Mouse (Mus musculus) forebrain, embryonic 11.5 days (tissue): ENCODE data around the gene Mrto4. TPM values are rescaled to one million over a fixed set of nuclear protein-coding genes. Genes with fewer than 3 reads are reported as not detected.
A peak's percentile ranks its signal among the peaks of the same experiment; 100 is the strongest.

ENCODE experiments used
- microRNA-seq: library from miRNA; unstranded; fragments of <30 nt; microRNA quantifications from one replicate; pipeline ENCODE4, GENCODE M21; 2016; ENCODE audit not compliant: insufficient number of aligned reads
- polyA plus RNA-seq: library from polyadenylated mRNA; unstranded; fragments of >200 nt; fragmentation: Nextera tagmentation; extraction: Ambion mirVana; gene quantifications from 2 replicates; pipeline ENCODE4 v1.2.1, GENCODE M21; 2014

Gene Mrto4
- polyA plus RNA-seq, 1 experiment from 2014 or later: 131 TPM

Small RNA genes lying within 50 kb of the gene (microRNA-seq; reads per million reads assigned to microRNA genes)
- 12.6 reads per million, percentile 7 among the genes with 10 or more reads in this experiment for gene Gm24245
- 3.4 reads per million for gene Gm25732

Other genes starting within 250 kb of the Mrto4 start
- gene Minos1, start 221.5 kb downstream of the Mrto4 start, polyA plus RNA-seq: 344 and 387 TPM in 2 replicates
- gene Capzb, start 159.7 kb downstream of the Mrto4 start, polyA plus RNA-seq: 238 and 240 TPM in 2 replicates
- 11.4 and 16.4 TPM in 2 replicates for gene Pqlc2, start 41.9 kb downstream of the Mrto4 start, polyA plus RNA-seq
- 97.4 and 103 TPM in 2 replicates for gene Akr7a5, start 41.8 kb downstream of the Mrto4 start, polyA plus RNA-seq
- 30.2 and 31.9 TPM in 2 replicates for gene Emc1, start within 50 bp of the Mrto4 start, polyA plus RNA-seq
- gene Ubr4, start within 50 bp of the Mrto4 start, polyA plus RNA-seq: 100 and 106 TPM in 2 replicates
- 2.5 and 3.5 TPM in 2 replicates for gene Iffo2, start 178.0 kb upstream of the Mrto4 start, polyA plus RNA-seq